Mouse (Mus musculus) erythroblast, embryonic 14.5 days (primary cell): Measurements from ENCODE around the gene Ercc6.

Experiments used
- GATA1 ChIP-seq: IDR thresholded peaks from 2 replicates; pipeline ENCODE4 v1.6.1; 2012; ENCODE audit warnings: low read length, inconsistent platforms, mixed read lengths
- TAL1 ChIP-seq: IDR thresholded peaks from 3 replicates; pipeline ENCODE4 v1.6.1; 2012; ENCODE audit warnings: low read length, inconsistent platforms, mixed read lengths

GRCm38 (mm10) chr14:32530896-32531295, 17.6 kb downstream of the Ercc6 start:
- TF ChIP-seq GATA1 (no peak), TAL1 (no peak)
